Mouse (Mus musculus) ZHBTc4 (cell line): ENCODE results near the gene Mrpl2.
A peak's percentile ranks its signal among the peaks of the same experiment; 100 is the strongest.

Source experiments
- DNase-seq: peaks from one replicate; pipeline ENCODE4 v3.0.0-alpha.2; 2011; ENCODE audit warnings: low read depth, low spot score

Gene Mrpl2

DNA sequence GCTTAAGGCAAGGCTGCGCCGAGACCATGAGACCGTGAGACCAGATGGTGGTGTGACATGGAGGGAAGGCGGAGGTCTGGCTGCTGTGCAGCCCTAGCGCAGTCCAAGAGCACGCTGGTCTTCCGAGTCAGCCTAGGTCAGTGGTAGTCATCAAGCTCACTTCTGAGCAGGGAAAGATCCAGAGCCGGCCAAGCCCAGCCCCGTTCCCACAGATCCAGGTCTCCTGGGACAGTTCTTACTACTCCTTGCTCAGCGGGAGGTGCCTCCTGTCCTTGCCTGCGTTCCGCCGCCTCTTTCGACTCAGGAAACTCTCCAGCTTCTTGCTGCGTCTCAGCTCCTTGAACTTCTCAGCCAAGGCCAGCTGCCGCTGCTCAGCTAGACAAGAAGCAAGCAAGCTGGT is 21.7 kb downstream of the Mrpl2 start:
- DNase-seq, result peak; percentile 66

DNA sequence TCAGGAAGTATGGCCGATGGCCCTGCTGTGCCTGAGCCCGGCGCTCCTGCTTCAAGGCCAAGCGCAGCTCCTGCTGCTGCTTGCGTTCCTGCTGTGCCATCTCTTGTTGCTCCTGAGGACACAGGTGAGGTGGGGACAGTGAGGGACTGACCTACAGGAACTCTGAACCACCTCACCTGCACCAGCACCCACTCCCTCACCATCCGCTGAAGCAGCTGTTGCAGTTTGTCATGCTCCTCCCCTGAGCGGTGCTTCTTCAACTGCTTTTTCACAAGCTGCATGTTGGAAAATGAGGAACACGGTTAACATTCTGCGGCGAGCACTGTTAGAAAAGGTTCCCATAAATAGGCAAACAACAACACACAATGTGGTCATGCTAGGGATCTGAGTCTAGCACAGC is 23.9 kb downstream of the Mrpl2 start:
- no peak for DNase-seq

DNA sequence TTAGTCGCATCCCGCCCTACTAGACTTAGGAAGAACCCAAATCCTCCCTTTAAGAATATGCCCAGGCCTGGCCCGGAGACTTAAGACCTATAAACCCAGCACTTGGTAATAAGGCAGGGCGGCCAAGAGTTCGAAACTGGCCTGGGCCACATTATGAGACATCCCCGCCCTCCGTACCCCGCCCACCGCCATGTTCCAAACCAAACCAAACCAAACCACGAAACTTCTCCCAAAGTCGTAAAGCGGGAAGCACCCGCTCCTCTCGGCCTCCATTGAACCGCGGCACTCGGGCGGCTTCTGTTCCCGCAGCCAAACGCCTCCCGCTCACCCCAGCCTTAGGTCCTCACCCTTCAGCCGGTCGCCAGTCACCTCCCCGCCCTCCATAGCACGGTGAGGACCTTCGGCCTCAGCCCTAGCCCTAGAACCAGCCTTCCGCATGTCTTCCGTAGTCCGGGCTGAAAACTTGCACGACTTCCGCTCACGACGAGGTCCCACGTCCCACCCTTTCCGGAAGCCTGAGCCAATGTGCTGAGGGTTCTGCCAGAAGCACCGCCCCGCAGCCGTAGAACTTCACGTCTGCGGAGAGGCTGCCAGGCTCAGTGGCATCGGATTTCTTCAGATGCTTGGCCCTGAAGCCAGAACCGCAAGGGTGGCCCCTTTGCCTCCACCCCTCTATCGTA is 28.0 kb downstream of the Mrpl2 start, which contains the start of gene Rrp36:
Gene Rrp36, minus strand, starts transcription at position 503 of the 680 bp plus-strand sequence.
- DNase-seq, result peak; percentile 97

DNA sequence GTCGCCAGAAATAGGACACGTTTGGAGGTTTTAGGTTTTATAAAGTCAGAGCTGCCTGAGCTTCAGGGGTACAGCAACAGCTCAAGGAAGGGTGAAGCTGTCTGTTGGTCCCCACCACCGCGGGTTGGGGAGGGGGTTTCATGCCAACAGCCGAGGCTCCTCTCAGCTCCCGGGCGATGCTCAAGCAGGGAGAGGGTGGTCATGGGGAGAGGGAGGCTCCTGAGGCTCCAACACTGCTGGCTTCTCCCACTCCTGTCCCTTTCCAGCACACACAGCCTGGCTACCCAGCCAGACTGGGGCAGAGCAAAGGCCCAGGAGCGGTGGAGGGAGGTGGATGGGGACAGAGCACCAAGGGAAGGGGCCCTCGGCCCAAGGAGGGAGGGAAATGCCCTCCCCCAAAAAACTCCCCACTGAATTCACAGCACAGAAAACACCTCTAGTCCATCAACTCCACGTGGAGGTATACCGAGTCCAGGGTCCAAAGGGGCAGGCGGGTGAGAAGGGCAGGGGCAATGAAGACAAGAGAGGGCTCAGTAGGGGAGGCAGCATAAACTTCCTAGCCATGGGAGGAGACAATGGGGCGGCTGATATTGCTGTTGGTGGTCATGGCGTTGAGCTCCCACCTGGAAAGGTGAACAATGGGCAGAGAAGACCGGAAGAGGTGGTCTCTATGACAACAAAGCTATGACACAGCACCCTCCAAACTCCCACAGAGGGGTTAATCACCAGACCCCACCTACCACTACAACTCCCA is 28.7 kb downstream of the Mrpl2 start:
- no peak for DNase-seq

DNA sequence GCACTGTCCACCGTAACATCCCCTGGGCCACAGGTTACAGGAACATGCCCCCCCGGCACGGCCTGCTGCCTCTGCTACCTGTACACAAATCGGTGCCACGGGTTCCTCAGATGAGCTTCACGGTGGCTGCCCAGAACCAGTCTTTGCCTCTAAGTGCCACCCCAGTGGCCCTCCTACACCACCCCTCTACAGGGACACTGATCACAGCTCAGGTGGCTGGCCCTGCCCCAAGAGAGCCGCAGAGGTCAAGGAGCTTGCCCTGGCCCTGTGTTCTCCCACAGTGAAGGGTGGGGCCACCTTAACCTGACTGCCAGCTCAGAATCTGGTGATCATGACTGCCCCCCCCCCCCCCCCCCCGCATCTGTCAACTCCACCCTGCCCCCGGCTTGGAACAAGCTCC is 32.4 kb downstream of the Mrpl2 start, which contains the start of gene Mea1:
Gene Mea1, plus strand, starts transcription at position 378 of the 400 bp plus-strand sequence.
- no peak for DNase-seq

DNA sequence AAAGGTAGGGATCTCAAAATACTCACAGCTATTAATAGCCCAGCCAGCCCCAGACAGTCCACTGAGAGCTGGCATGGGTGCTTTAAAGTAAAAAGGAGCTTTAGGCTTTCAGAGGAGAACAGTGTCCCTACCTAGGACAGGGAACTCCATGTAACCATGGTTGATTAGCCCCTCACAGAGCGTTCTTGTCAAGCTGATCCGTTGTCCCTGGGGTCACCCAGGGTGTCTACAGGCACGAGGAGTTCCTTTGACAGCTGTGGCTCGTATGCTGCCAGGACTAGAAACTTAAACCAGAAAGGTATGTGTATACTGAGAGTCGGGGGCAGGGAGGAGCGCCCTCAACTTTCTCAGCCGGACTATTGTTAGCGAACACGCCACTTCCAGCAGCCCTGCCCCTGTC is 32.9 kb downstream of the Mrpl2 start:
- no peak for DNase-seq

DNA sequence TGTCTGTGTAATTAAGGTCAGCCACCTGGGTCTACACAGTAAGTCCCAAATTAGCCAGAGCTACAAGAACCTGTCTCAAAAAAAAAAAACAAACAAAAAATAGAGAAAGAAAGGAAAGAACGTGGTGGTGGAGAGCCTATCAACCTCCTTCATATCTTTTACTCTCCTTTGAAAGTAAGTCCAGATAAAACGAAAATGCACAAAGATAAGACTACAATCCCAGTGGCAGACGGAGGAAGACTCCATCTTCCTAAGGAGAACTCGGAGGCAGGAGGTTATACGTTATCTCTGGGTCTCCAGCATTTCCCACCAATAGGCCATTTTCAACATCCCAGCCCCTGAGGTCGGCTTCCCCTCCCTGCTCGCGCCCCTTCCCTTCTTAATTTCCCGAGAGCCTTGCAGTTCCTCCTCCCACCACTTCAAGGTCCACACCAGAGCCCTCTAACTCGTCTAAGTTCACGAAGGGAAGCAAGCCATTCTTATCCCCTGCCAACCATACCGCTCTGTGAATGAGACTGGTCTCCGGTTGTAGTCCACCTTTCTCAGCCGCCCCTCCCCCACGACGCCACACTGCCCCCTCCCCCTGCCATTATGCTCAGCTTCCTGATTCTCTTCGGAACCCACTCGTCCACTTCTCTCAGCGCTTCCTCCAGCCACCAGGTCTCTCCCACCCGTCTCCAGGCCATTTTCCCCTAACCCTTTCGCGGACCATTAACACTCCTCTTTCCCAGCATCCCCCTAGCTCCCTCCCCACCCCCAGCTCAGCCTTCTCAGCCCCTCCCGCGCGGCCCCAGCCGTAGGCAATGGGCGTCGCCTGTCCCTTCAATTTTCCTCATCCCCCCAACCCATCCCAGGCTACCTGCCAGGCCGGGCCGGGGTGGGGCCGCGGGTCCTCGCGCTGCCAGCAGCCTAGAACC is 34.1 kb downstream of the Mrpl2 start:
- DNase-seq, result peak; percentile 81

DNA sequence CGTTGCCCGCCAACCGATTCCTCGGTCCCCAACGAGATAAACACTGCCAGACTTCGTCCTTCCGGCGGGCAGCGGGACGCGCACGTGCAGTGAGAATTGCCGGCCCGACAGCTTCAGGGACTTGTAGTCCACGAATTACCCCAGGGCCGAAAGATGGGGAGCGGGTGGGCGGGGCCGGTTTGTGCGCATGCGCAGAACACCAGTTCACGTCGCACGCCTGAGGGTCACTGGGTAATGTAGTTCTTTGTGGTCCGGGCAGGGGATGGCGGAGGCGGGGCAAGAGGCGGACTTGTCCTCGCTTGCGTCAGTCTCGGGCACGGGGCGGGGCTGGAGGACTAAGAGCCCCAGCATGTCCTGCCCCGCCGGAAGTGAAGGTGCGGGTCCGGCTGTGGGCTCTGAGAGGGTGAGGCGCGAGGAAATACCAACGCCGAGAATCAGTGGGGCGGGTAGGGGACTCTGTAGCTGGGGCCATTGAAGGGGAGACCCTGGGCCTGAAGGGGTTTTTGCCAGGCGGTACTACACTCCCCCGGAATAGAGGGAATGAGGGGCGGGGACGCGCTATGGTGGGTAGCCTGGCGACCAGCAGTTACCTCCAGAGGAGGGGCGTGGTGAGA is 34.8 kb downstream of the Mrpl2 start, which contains the start of gene Klhdc3:
Gene Klhdc3, minus strand, starts transcription at position 155 of the 614 bp plus-strand sequence.
- peak; percentile 99 for DNase-seq

DNA sequence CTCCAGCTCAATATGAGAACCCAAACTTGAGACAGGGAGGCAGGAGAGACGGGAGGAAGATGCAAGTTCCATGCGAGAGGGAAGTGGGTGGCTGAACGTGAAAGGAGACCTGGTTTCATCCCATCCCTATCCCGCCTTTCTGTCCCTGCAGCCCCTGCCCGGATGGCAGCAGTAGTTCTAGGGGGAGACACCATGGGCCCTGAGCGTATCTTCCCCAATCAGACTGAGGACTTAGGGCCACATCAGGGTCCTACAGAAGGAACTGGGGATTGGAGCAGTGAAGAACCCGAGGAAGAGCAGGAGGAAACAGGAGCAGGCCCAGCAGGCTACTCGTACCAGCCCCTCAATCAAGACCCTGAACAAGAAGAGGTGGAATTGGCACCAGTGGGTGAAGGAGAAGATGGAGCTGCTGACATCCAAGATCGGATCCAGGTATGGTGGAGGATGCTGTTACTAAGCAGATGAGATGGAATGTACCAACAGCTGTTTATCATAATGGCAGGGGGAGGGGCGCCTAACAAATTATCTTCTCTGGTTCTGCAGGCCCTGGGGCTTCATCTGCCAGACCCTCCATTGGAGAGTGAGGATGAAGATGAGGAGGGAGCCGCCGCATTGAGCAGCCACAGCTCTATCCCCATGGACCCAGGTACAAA is 35.6 kb downstream of the Mrpl2 start:
- DNase-seq, result no peak

DNA sequence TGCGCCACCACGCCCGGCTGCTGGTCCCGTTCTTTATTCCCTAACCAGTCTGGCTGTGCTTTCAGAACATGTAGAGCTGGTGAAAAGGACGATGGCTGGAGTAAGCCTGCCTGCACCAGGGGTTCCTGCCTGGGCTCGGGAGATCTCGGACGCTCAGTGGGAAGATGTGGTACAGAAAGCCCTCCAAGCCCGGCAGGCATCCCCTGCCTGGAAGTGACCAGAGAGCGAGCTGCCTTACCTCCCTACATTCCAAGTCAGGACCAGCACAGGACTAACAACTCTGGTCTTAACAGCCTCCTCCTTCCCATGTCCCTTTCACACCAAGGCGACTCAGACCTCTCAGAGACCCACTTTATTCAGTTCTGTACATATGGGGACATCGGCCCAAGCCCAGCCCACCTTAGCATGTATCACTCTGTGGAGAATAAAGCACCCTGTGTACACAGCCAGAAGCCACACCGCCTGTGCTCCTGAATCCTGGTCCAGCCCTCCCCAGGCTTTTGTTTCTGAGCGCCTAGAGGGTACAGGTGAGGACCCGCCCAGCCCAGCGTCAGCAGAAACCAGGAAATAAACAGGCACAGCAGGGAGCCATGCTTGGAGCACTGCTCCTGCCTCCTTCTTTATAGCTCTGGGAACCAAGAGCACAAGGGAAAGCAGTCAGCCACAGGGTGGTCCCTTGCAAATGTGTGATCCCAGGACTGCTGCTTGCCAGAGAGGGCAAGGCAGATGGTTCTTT is 36.8 kb downstream of the Mrpl2 start:
- peak; percentile 96 for DNase-seq

DNA sequence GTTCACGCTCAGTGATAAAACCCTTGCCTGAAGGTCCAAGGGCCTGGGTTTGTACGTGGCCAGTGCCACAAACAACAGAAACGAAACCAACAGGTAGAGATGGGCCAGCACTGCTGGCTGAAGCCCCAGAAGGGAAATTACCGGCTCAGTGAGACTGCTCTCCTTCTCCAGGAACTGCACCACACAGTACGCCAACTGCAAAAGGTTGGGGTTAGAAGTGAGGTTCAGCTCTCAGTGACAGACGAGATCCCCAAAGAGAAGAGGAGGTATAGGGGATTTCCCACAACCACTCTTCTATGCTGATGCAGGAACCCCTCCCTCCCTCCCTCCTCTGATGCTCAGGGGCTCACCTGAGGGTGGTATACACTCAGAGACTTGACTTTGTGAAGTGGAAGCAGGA is 39.9 kb downstream of the Mrpl2 start:
- DNase-seq, result no peak

DNA sequence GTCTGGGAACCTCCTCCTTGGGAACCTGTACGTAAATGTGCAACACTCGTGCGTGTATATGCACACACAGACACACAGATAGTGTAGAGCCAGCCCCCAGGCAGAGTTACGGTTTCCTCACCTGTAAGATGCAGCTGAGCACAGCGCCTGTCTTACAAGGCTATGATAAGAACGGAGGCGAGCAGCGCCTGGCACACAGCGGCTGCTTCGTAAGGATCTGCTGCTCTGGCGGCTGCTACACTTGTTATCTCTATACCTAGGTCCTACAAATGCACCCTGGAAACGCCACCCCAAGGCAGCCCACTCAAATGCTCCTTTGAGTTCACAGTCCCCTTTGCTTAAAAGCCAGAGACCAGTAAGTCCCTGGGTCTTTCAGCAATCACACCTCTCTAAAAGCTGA is 44.6 kb downstream of the Mrpl2 start:
- DNase-seq, result no peak

DNA sequence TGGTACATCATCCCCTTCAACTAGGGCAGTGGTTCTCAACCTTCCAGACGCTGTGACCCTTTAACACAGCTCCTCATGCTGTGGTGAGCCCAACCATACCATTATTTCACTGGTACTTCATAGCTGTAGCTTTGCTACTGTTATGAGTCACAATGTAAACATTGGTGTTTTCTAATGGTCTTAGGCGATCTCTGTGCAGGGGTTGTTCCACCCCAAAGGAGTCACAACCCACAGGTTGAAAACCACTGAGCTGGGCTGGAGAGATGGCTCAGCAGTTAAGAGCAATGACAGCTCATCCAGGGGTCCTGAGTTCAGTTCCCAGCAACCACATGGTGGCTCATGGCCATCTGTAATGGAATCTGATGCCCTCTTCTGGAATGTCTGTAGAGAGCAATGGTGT is 45.4 kb downstream of the Mrpl2 start:
- no peak for DNase-seq

DNA sequence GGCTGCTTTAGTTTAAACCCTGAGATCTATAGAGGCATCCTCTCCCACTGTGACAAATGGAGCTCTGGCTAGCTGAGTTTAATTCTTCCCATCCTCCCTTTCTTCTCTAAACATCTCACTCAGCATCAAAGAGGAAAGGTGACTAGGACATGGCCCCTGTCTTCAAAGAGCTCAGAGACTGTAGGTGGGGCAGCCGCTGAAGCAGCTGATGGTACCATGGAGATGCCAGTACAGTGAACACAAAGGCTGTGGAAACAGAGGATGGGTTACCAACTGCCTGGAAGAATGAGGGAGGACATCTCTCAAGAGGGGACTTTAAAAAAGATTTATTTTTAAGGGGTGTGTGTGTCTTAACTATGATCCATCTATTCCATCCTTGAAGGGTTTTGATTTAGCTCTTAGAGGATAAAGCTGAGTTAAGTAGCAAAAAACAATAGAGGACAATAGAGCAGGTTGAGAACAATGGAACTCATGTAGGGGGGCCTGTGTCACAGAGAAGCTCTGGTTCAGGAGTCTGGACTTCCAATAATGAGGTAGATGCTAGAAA is 48.6 kb downstream of the Mrpl2 start:
- peak; percentile 54 for DNase-seq

DNA sequence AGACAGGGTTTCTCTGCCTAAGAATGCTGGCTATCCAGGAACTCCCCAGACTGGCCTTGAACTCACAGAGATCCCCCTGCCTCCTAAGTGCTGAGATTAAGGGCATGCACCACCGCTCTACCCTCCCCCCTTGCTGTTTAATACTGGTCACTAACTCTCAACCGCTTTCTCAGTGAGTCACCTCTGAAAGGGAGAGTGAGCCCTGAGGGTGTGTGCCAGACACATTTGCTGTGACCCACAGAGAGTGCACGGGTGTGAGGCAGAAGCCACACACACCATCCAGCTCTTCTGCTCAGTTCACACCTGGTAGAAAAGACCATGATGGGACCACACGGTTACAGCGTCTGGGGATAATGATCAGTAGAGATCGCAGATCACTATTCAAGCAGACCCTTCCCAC is 52.5 kb downstream of the Mrpl2 start:
- no peak for DNase-seq

DNA sequence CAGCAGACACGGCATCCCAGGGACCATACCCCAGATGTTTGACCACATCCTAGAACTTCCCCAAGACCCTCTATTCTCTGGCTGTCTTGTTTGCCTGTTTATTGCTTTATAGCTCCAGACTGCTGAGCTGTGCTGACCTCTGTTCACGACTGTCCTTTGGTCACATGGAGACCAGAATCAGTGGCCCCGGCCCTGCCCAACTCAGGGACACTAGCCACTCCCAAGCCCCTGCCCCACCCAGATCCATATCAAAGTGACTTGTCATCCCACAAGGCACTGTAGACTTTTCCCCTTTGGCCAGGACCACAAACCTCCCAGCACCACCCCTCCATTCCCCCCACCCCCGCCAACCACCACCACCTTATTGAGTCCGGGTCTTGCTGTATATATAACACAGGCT is 53.2 kb downstream of the Mrpl2 start:
- DNase-seq, result no peak
